Mouse (Mus musculus) brain, embryonic 14.5 days (tissue): Measurements from ENCODE around the gene Itga4.

ENCODE experiments used
- CTCF ChIP-seq: fragments of 200-500 bp; IDR thresholded peaks from 2 replicates; pipeline ENCODE4 v1.5.1; 2012; ENCODE audit warnings: inconsistent platforms, mild to moderate bottlenecking, moderate library complexity, borderline replicate concordance; ENCODE audit not compliant: insufficient read depth, insufficient read length; ENCODE audit errors: extremely low read depth
- POLR2A ChIP-seq: fragments of 200-500 bp; IDR thresholded peaks from 2 replicates; pipeline ENCODE4 v1.6.1; 2012; ENCODE audit warnings: mild to moderate bottlenecking, inconsistent platforms, borderline replicate concordance; ENCODE audit not compliant: poor library complexity, insufficient read depth, insufficient read length, severe bottlenecking; ENCODE audit errors: extremely low read depth

DNA sequence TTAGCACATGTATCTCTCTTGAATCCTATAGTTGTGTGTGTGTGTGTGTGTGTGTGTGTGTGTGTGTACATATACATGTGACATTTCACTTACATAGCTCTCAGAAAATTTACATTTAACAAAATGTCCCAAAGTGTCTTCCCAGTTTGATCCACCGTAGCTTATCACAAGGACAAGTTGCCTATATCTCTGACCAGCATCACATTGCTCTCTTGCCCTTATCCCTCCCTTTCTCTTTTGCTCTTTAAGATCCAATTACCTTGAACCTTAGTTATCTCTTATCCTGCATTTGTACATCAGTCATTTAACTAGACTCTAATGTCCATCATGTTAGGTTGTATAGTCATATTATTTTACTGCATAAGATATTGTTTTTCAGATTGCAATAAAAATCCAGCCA lies 10.5 kb upstream of the Itga4 start:
- TF ChIP-seq POLR2A, result no peak
- TF ChIP-seq CTCF, result no peak
